Mouse (Mus musculus) NIH3T3 (cell line): ENCODE data around the gene Rnf214.

ENCODE experiments used
- DNase-seq: peaks from one replicate; pipeline ENCODE4 v3.0.0-alpha.2; 2012; ENCODE audit warnings: low read depth

The Rnf214 gene

GRCm38 (mm10) chr9:45815113-45815512, 91.6 kb downstream of the Rnf214 start:
- DNase-seq, result no peak
